Mouse (Mus musculus) CD4-positive, CD25-positive, alpha-beta regulatory T cell, adult 4 months (primary cell): Measurements from ENCODE around the gene Vwf. TPM values are rescaled to one million over a fixed set of nuclear protein-coding genes. Genes with fewer than 3 reads are reported as not detected.

Experiments used
- ATAC-seq: one replicate; pipeline ENCODE4 v1.8.0; 2017
- polyA plus RNA-seq, 2 experiments: library from polyadenylated mRNA; unstranded; fragments of 100-300 nt; shearing (Covaris generic); gene quantifications; one replicate each; pipeline ENCODE4 v1.2.1; 2017

Vwf gene
- polyA plus RNA-seq, 2 experiments from 2014 or later: not detected

DNA sequence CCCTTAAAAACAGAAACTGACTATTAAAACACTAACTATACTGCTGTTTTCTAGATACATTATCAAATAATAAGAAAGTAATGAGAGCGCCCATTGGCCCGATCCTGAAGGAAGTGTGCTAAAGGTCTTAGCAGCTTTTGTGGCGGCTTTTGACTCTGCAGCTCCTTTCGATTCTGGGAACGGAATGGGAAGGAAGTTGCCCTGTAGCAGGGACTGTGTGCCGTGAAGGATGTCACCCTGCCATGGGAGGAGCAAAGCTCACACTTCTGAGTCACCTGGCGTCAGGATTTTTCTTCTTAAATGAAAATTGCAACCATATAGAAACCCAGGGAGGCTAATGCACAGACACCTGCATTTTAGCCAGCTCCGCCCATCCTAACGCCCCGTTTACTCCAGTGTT, 1.8 kb downstream of the Vwf start:
- ATAC-seq: no peak

DNA sequence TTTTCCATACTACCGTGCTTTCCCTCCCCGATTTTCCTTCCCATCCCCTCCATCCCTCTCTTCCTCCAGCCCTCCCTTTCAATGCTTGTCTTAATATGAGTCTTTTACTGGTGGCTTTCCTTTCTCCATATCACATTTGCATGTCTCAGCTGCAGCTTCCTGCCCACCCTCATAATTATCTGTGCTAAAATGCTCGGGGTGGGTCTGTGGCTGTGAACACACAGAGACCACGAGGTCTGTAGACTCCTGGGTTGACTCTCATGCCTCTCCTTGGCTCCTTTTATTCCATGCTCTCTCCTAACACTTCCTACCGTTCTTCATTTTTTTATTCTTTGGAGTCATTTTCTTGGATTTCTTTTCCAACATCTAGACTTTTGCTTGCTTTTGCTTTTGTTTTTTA, 3.6 kb downstream of the Vwf start:
- no peak for ATAC-seq

DNA sequence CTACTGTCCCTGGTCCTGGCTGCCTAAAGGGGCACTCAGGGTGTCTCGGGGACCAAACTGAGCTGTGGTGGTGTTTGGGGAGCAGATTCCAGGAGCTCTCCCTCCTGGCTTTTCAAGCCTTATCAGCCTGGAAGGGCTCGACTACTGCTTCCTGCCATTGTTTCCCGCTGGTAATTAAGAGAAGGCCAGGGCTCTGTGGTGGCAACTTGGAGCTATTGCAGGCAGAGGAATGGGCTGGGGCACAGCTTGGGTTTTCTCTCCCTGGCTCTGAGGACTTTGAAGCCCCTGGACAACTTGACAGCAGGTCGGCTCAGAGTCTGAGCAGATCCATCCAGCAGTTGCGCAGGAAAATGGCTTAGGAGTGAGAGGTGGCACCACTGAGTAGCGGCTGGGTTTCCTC, 6.2 kb downstream of the Vwf start:
- no peak for ATAC-seq

DNA sequence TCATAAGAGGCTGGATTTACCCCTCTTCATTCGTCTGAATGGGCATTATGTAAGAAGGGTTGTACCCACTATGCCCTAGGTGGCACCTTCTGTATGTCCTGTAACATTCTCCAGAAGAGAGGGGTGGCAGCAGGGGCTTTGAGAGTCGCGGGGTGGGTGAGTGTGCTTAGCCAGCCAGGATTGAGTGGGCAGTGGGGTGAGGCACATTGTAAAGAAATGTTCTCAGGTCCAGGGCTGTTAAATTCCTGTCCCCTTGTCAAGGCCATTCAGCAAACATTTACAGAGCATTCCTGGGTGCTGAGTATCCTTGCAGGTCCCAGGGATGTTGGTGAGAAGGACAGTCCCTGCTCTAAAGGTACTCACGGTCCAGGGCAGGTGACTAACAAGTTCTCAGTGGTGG, 7.0 kb downstream of the Vwf start:
- no peak for ATAC-seq

DNA sequence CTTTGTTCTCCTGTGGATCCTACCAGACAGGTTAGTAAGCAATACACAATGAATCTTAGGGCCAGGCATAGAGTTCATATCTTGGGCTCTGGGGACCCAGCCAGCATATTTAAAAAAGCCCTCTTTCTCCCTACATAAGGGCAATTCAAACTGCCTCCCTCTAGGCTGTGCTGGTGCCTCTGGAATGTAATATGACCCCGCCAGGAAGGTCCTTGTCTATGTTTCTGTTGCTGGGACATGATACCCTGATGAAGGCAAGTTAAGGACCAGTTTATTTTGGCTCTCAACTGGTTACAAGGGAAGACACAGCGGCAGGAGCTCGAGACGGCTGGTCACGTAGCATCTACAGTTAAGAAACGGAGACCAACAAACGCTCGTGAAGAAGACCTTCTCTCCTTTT, 12.3 kb downstream of the Vwf start:
- ATAC-seq: no peak

DNA sequence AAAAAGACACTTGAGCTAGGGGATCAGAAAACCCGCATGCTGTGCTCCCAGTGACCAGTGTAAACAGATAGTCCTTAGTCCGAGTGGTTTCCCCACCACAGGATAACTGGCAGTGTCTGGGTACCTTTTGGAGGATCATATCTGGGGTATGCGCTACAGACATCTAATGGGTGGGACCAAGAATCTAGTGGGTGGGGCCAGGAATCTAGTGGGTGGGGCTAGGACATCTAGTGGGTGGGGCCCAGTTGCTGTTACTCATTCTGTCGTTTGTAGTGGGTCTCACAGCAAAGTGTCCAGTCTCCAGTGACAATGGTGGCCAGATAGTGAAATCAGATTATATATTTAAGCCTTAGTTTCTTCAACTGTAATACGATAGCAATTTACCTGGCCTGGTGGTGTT, 14.5 kb downstream of the Vwf start:
- ATAC-seq: no peak

DNA sequence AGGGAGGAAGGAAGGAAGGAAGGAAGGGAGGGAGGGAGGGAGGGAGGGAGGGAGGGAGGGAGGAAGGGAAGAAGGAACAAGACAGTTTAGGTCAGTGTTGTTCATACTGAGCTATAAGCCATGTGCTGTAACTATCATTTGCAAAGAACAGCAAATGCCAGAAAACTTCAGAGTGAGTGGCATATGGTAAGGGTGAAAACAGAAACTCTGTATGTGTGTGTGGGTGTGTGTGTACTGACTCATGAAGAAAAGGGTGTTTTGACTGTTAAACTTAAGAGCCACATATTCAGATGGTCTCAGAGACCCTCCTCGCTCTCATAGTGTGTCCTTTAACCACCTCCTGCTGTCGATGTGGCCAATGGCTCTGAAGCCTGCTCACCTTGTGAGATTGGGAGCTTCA, 14.9 kb downstream of the Vwf start:
- ATAC-seq: no peak

DNA sequence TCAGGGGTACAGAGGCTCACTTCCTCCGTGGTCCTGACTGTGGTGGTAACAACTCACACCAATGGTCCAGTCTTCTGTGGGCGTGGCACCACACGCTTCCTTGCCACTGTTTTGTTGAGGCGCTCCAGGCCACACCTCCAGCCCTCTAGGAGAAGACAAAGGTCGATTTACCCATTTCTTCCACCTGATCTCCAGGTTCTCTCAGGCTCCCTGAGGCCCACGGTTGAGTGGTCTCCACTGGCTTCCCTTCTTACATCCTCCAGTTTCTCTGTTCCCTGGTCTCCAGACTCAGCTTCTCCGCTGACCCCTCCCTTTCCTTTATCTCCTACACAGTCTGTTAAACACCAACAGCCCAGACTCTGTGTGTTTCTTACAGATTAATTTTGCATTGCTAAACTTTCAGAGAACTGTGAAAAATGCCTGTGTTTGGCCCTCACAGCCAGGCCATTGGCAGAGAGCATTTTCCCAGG, 18.3 kb downstream of the Vwf start:
- no peak for ATAC-seq

DNA sequence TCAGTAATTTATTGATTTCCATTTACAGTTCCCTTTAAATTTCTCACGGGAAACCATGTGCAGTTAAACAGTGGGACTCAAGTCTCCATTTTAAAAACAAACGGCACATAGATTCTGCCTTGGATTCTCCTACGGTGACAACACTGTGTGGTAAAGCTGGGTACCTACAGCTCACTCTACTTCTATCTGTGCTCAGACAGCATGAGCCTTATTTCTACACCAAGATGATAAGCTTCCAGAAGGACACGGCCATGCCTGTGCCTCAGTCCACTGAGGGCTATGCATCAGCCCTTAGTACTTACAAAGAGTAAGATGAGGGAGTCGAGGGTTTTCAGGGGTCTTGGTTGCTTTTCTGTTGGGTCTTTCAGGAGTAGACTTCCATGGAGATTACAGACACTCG, 18.8 kb downstream of the Vwf start:
- ATAC-seq: no peak

DNA sequence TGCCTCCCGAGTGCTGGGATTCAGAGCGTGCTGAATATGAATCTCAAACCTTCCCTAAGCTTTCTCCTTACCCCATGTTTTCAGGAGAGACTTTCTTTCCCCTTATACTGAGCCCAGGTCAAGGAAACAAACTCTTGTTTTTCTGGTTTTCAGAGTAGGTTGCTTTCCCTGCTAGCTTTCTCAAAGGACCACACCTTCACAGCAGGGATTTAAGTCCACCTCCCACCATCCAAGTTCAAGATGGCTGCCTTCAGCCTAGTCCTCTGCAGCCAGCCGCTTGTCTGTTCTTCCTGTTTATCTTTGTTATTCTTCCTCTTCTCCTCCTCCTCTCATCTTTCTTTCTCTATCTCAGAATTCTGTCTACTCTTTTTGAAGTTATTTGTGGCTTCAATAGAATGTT, 20.1 kb downstream of the Vwf start:
- no peak for ATAC-seq

DNA sequence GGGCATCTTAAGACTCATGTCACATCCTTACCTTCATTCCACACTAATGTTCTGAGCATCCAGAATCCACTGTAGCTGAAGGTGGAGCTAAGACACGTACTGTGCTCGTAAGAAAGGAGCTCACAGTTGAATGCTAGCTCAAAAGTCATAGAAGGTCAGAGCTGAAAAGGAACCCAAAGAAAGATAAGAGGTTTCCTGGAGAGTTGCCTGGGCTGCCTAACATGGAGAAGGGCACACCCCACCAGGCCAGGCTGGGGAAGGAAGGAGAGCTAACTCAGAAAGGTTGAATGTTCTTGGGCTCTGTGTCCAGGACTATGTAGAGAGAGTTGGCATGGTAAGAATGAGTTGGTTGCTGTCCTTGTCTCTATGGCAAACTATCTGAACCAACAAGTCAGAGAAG, 21.8 kb downstream of the Vwf start:
- ATAC-seq: no peak

DNA sequence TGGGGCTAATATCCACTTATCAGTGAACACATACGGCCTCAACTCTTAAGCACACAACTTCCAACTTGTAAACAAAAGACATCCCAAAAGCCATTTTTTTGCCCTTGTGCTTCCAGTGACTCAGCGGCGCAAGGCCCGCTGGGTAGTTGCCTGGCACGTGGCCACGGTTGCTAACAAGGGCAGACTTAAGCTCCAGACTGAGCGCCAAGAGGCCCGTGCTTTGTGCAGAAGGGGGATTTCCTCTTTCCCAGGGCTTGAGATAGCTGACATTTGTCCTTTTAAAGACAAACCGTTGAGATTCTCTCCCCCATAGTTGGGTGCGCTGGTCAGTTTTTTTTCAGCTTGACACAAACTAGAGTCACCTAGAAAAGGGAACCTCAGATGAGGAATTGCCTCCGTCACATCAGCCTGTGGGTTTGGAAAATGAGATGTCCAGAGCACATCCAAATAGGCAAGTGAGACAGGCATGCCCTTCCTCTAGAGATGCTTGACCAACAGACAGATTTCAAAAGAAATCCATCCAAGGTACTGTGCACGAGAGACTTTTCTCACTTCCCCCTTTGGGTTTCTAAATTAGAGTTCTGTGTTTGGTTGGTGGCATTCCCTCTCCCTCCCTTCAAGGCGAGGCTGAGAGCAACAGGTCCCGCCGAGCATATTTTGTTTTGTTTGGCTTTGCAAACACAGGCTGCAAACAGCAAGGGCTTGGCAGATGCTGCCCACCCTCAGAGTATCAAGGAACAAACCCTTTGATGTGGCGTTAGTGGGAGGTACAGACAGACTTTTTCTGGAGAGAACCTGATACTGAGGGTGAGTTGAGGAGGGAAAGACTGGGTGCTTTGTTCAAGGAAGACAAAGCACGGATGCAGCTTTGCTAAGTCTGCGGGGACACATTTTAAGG, 26.0 kb downstream of the Vwf start:
- peak; percentile 44 for ATAC-seq

DNA sequence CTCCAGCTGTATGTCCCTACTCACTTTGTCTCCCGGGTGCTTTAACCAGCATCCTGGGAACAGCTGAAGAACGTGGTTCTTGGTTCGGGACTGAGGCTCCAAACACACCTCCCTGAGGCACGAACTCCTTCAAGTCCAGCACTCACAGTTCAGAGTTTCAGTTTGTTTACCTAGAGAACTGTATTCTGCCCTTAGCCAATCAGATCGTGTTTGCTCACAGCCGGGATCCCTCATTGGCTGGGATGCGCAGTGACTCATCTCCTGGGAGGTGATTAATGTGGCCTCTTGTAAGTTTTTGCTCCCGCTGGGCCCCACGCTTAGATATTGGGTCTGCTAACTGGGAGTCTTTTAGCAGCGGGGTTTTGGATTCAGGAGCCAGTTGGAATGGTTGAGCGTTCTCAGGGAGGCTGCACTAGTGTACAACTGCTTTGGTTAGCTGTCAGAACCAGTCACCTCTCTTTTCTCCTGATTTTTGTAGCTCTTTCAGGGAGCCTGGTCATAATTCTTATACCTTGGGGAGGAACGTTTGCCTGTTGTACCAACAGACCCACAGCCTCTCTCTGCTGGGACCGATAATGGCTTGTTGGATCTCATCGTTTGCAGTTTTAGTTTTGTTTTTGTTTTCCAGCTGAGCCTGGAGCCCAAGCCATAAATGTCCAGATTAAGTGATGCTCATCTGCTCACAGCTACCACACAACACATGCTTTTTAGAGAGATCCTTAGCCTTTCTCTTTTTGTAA, 26.8 kb downstream of the Vwf start:
- ATAC-seq: peak; percentile 100

DNA sequence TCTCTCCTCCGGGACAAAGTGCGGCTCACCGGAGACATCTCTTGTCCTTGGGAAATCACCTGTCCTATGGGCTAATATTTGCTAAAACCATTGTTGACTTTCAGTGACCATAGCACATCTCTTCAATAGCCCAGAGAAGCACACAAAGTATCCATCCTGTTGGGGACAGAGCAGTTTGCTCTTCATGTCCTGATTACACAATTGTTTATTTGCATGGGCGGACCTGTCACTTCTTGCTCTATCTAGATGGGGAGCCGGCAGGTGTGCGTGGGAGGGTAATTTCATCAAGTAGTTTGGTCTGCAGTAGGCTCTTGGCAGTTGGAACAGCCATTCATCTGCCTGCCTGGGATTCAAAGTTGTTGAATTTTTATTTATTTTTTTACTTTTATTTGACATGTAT, 28.5 kb downstream of the Vwf start:
- ATAC-seq: no peak

DNA sequence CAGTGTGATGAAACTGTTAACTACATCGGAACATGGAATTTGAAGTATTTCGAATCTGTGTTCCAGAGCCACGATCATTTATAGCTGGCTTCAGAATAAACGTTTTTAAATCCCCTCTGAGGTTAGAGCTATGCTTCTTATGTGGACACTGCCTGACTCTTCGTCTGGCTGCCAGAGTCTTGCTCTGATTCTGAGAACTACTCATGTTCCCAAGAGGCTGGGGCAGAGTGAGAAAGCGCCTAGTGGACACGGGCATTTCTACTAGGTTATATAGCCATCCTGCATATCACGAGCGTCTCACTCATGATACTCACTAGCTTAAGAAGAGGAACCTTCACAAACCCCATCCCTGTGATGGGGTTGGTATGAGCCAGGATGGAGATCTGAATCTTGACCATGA, 30.7 kb downstream of the Vwf start:
- ATAC-seq: no peak

DNA sequence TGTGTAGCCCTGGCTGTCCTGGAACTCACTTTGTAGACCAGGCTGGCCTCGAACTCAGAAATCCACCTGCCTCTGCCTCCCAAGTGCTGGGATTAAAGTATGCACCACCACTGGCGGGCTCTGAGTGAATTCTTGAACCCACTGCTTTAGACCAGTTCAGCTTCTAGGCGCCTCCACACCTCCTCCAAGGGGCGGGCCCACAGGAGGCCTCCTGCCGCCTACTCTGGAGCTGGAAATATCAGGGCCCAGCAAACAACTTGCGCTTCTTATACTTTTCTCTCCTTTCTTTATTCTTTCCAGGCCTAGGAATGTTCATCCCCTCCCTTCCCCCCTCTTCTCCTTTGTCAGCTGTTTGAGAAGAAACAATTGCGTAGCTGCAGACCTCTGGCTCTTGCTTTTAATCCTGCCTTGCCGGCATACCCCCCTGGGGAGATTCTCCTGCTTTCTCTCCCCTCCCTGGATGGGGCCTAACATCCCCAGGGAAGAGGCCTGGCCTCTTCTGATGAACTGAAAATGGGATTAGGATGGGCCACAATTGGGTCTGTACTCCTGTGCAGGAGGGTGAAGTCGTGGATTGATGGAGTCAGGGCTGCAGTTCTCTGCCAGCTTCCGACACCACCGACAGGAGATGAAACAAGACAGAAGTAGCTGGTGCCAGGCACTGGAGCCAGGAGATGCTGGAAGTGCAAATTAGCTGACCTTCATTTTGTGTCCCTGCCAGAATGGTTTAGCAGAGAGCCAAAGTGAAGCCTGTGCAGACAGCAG, 31.5 kb downstream of the Vwf start:
- ATAC-seq: no peak

DNA sequence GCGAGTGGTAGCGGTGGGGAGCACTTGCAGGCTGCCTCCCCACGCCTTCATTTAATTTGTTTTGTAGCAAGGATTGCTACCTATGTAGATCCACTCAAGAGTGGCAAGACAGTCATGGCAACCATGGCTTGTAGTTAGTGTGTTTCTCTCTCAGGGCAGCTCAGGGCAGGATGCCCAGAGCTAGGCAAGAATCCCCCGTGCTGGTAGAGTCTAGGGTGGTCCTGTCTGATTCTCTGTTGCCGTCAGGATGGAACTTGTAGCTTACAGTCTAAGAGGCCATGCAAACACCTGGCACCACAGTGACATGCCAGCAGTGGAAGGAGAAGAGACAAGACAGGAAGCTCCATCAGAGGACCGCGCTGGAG, 32.1 kb downstream of the Vwf start:
- ATAC-seq: no peak

DNA sequence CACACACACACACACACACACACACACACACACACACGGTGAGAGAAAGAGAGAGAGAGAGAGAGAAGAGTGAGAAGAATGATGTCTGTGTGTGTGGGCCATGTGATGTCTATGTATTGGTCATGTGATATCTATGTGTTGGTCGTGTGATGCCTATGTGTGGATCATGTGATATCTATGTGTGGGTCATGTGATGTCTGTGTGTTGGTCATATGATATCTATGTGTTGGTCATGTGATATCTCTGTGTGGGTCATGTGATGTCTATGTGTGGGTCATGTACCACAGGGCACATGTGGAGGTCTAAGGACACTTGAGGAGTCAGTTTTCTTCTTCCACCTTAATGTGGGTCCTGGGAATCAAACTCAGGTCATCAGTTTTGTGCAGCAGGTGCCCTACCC, 33.3 kb downstream of the Vwf start:
- ATAC-seq: no peak

DNA sequence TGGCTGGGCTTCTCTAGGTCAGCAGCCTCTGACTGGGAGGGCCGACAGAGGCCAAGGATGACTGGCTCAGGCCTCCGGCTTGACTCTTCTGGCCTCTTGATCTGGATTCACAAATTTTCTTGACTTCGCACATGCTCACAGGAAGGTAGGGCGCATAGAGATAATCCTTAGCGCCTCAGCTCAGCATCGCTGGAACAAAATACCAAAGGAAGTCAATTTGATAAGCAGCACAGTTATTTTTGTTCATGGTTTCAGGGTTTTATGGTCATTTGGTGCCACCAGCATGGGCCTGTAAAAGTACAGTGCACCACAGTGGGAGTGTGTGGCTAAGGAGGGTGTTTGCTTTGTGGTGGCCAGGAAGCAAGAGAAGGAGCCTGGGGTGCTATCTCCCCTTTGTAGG, 37.1 kb downstream of the Vwf start:
- ATAC-seq: no peak

DNA sequence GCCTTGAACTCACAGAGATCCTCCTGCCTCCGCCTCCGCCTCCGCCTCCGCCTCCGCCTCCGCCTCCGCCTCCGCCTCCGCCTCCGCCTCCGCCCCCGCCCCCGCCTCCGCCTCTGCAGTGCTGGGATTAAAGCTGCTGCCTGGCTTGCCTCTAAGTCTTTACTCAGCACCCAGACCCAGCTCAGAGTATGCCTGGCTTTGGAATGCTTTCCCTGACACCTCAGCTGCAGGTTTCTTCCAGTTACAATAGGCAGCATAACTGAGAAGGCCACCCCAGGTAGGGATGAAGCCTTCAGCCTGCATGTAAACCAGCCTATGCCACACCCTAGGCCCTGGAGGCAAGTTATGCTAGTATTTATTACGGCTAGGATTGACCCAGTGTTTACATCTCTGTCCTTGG, 37.7 kb downstream of the Vwf start:
- no peak for ATAC-seq

DNA sequence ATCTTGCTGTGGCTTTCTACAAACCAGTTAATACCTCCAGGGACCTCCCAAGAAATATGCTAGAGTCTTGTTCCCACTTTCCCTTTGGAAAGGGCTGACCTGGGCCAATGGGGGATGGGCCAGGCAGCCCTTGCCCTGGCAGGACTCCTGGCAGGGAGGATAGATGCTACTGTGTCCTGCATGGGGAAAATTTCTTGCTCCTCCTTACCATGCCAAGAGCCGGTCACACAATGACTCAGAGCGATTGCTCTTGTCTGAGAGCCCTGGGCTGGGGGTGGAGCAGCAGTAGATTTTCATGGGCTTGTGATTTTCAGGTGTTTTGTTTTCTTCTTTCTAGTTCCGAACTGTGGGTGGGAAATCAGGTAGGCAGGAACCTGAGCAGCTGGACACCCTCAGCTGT, 39.0 kb downstream of the Vwf start:
- no peak for ATAC-seq

DNA sequence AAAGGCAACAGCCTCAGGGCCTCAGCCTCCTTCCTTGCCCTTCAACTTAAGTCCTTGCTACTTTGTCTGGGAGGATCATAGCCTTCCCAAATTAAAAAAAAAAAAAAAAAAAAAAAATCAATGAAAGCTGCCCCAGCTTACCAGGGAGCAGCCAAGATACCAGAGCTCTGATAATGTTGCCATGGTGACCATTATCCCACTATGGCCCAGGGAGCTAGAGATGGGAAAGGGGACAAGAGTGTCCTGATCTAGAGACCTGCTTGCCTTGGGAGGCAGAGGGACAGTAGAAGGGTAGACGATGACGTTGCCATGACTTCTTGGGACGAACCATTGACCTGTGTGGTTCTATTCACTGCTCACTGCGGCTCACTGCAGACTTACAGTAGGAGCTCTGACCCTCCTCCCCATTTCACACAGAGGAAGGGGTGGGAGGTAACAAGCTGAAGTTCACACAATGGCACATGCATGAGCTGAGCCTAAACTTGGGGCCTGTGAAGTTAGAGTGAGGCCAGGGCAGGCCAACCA, 39.5 kb downstream of the Vwf start:
- ATAC-seq: no peak

DNA sequence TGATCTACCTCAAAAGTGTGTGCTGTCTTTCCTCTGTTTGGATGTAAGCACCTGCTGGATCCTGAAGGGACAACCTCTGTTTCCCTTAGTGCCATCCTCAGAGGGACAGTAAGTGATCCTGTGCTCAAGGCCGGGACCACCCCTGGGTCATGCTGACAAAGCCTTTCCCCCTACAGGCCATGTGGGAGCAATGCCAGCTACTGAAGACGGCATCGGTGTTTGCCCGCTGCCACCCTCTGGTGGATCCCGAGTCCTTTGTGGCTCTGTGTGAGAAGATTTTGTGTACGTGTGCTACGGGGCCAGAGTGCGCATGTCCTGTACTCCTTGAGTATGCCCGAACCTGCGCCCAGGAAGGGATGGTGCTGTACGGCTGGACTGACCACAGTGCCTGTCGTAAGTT, 41.7 kb downstream of the Vwf start:
- ATAC-seq: no peak
